Mouse (Mus musculus) liver, embryonic 16.5 days (tissue): Measurements from ENCODE around the gene Prune1. TPM values are rescaled to one million over a fixed set of nuclear protein-coding genes. Genes with fewer than 3 reads are reported as not detected.
A peak's percentile ranks its signal among the peaks of the same experiment; 100 is the strongest.

Experiments
- ATAC-seq: fragments of 200-750 bp; cut with Nextera tagmentation; 2 replicates; pipeline ENCODE4 v1.8.0; 2017; ENCODE audit warnings: low read depth, mild to moderate bottlenecking, moderate number of reproducible peaks, moderate library complexity
- H3K27ac ChIP-seq: fragments of 300-500 bp; sonication (generic); 2 replicates; pipeline ENCODE4 v1.5.1; 2014; ENCODE audit warnings: mild to moderate bottlenecking, low read length
- H3K27me3 ChIP-seq: fragments of 300-500 bp; sonication (generic); 2 replicates; pipeline ENCODE4 v1.6.1; 2014; ENCODE audit warnings: low read depth, low read length, mixed read lengths; ENCODE audit not compliant: control insufficient read depth, insufficient read depth
- H3K36me3 ChIP-seq: fragments of 300-500 bp; sonication (generic); 2 replicates; pipeline ENCODE4 v1.6.1; 2014; ENCODE audit warnings: mild to moderate bottlenecking; ENCODE audit not compliant: control insufficient read depth, insufficient read depth
- H3K4me1 ChIP-seq: fragments of 300-500 bp; sonication (generic); 2 replicates; pipeline ENCODE4 v1.6.1; 2014; ENCODE audit warnings: low read depth, low read length, mixed read lengths; ENCODE audit not compliant: control insufficient read depth
- H3K4me2 ChIP-seq: fragments of 300-500 bp; sonication (generic); 2 replicates; pipeline ENCODE4 v1.6.1; 2014; ENCODE audit warnings: low read depth, low read length, mixed read lengths
- H3K4me3 ChIP-seq: fragments of 300-500 bp; sonication (generic); 2 replicates; pipeline ENCODE4 v1.5.1; 2014; ENCODE audit warnings: low read depth, mild to moderate bottlenecking, low read length
- H3K9ac ChIP-seq: fragments of 300-500 bp; sonication (generic); 2 replicates; pipeline ENCODE4 v1.6.1; 2014; ENCODE audit warnings: low read depth, low read length
- H3K9me3 ChIP-seq: fragments of 300-500 bp; sonication (generic); replicated peaks from 2 replicates; pipeline ENCODE4 v1.6.1; 2016; ENCODE audit warnings: low read length; ENCODE audit not compliant: control insufficient read depth
- WGBS: fragments of 180-500 bp; shearing (Covaris S2); extraction: QIAGEN DNeasy Blood & Tissue Kit; methylation state at CpG from one replicate; pipeline ENCODE4 v1.1.7; 2014; ENCODE audit not compliant: insufficient replicate concordance; 5-methylcytosine and 5-hydroxymethylcytosine counted together
- polyA plus RNA-seq: library from polyadenylated mRNA; unstranded; fragments of >200 nt; fragmentation: Nextera tagmentation; extraction: Ambion mirVana; gene quantifications from 2 replicates; pipeline ENCODE4 v1.2.1, GENCODE M21; 2015

Gene Prune1
- polyA plus RNA-seq, 1 experiment from 2014 or later: 8.8 TPM

GRCm38 (mm10) chr3:95256931-95257330 lies 24.9 kb downstream of the Prune1 start:
- Histone ChIP-seq H3K4me3 (no peak overlapping the region), H3K36me3 (peaks cover 11% of the 10 kb centered on the region), H3K4me2 (no peak overlapping the region), H3K27me3 (no peaks in the 10 kb centered on the region), H3K9ac (no peak overlapping the region), H3K27ac (no peak overlapping the region), H3K4me1 (no peaks in the 10 kb centered on the region), H3K9me3 (no peaks in the 10 kb centered on the region)
- no peak for ATAC-seq
- WGBS: 67% methylated on average over 5 of the region's 5 CpGs

DNA sequence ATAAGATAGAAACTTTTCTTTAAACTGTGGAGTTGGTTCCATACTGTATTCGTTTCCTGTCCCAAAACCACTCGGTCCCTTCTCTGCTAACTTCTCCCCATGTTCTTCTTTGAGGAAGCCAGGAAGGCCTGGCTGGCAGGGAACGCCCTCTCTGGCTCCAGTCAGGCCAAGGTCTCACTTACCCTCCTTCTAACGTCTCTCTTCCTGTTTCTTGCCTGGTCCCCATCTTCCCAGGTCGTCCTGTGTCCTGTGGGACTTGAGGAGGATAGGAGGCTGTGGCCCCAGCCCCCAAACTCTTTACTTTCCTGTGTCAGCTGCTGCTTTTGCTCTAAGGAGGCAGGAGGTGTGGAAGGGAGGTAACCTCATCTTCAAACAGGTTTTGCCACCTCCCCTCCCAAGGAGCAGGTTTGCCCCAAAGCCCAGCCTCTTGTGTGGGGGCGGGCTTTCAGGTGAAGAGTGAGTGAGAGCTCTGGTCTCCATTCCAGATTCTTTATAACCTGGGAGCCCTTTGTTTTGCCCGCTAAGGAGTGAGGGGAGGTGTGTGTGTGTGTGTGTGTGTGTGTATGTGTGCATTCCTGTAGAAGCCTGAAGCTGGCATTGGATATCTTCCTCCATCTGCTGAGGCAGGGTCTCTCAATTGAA lies 31.0 kb downstream of the Prune1 start, which contains the start of gene Bnipl:
Bnipl (minus strand) TSS at position 411 of the 642 bp plus-strand sequence.
- no peak within 1 kb of the TSS for H3K4me3 ChIP-seq
- no peak for ATAC-seq
- no peaks in the 10 kb centered on the region for H3K36me3 ChIP-seq
- no peak within 1 kb of the TSS for H3K9ac ChIP-seq
- H3K4me2 ChIP-seq: no peak within 1 kb of the TSS
- H3K27me3 ChIP-seq: no peaks in the 10 kb centered on the region
- 38% methylated on average over 7 of the region's 7 CpGs for WGBS
- H3K4me1 ChIP-seq: peaks cover 5% of the 10 kb centered on the region
- H3K9me3 ChIP-seq: no peaks in the 10 kb centered on the region
- no peak within 1 kb of the TSS for H3K27ac ChIP-seq

GRCm38 (mm10) chr3:95250361-95250760 lies 31.5 kb downstream of the Prune1 start:
- Histone ChIP-seq H3K4me2 (no peak overlapping the region), H3K4me3 (no peak overlapping the region), H3K4me1 (peaks cover 5% of the 10 kb centered on the region), H3K27me3 (no peaks in the 10 kb centered on the region), H3K36me3 (no peaks in the 10 kb centered on the region), H3K27ac (no peak overlapping the region), H3K9ac (no peak overlapping the region), H3K9me3 (no peaks in the 10 kb centered on the region)
- 74% methylated on average over 5 of the region's 5 CpGs for WGBS
- ATAC-seq: no peak

GRCm38 (mm10) chr3:95247660-95248336 lies 34.1 kb downstream of the Prune1 start:
- peaks cover 5% of the 10 kb centered on the region for H3K4me1 ChIP-seq
- no peak overlapping the region for H3K4me2 ChIP-seq
- H3K4me3 ChIP-seq: no peak overlapping the region
- no peaks in the 10 kb centered on the region for H3K9me3 ChIP-seq
- no peak for ATAC-seq
- H3K36me3 ChIP-seq: no peaks in the 10 kb centered on the region
- H3K27ac ChIP-seq: no peak overlapping the region
- 43% methylated on average over 1 of the region's 1 CpGs for WGBS
- H3K27me3 ChIP-seq: no peaks in the 10 kb centered on the region
- H3K9ac ChIP-seq: no peak overlapping the region

DNA sequence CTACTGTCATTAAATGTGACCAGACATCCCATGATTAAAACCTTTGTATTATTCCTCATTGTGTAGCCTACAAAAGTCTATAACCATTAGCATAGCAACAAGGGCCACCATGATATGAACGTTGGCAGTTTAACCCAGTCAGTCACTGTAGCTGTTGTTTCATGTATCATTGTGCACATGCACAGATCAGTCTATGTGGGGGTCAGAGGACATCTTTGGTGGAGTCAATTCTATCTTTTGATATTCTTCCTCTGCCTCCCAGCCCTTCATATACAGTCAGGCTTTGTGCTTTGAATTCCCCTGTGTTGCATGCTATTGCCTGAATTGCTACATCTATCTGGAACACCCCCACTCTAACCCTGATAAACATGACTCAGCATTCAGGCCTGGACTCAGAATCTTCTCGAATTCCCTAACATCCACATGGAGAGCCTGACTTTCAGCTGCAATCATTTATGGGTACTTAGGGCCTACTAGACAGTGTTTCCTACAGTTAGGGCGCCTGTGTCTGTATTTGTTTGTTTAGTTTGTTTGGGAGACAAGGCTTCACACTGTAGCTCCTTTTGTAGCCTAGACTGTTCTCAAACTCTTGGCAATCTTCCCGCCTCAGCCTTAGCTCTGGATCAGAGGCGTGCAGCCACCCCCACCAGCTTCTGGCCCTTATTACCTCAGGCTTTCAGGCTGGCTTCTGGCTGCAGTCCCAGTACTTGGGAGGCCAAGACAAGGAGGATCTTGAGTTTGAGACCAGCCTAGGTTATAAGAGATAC lies 35.2 kb downstream of the Prune1 start:
- Histone ChIP-seq H3K4me2 (no peak overlapping the region), H3K4me1 (peaks cover 5% of the 10 kb centered on the region), H3K9ac (no peak overlapping the region), H3K27me3 (no peaks in the 10 kb centered on the region), H3K4me3 (no peak overlapping the region), H3K27ac (no peak overlapping the region), H3K36me3 (no peaks in the 10 kb centered on the region), H3K9me3 (no peaks in the 10 kb centered on the region)
- no peak for ATAC-seq
- 58% methylated on average over 5 of the region's 5 CpGs for WGBS

- 75% methylated on average over 2 of the region's 2 CpGs for WGBS
- H3K9me3 ChIP-seq: no peaks in the 10 kb centered on the region
- no peaks in the 10 kb centered on the region for H3K27me3 ChIP-seq
- no peaks in the 10 kb centered on the region for H3K36me3 ChIP-seq
- peaks cover 5% of the 10 kb centered on the region for H3K4me1 ChIP-seq
- no peak overlapping the region for H3K27ac ChIP-seq
- H3K9ac ChIP-seq: no peak overlapping the region
- no peak overlapping the region for H3K4me2 ChIP-seq
- no peak overlapping the region for H3K4me3 ChIP-seq
- ATAC-seq: no peak
Observed at GRCm38 (mm10) chr3:95243086-95243485, 38.8 kb downstream of the Prune1 start.

- WGBS: 72% methylated on average over 7 of the region's 7 CpGs
- ATAC-seq: no peak
- Histone ChIP-seq H3K27ac (no peak within 1 kb of the TSS), H3K4me3 (no peak within 1 kb of the TSS), H3K4me2 (no peak within 1 kb of the TSS), H3K9ac (no peak within 1 kb of the TSS), H3K9me3 (no peaks in the 10 kb centered on the region), H3K27me3 (no peaks in the 10 kb centered on the region), H3K36me3 (no peaks in the 10 kb centered on the region), H3K4me1 (no peaks in the 10 kb centered on the region; the same call in 1 of the 2 replicates)
Observed at GRCm38 (mm10) chr3:95241498-95241897, 40.4 kb downstream of the Prune1 start, which contains the start of gene Gm128. Gm128 (minus strand) TSS chr3:95241598.

GRCm38 (mm10) chr3:95240900-95241299 lies 41.0 kb downstream of the Prune1 start:
- Histone ChIP-seq H3K4me2 (no peak overlapping the region), H3K4me1 (no peaks in the 10 kb centered on the region), H3K9me3 (no peaks in the 10 kb centered on the region), H3K27me3 (no peaks in the 10 kb centered on the region), H3K36me3 (peaks cover 2% of the 10 kb centered on the region), H3K4me3 (no peak overlapping the region), H3K9ac (no peak overlapping the region), H3K27ac (no peak overlapping the region)
- WGBS: 44% methylated on average over 17 of the region's 17 CpGs
- 0 out of 2 replicates have a peak, but pooled peaks have one; percentile 11 for ATAC-seq
